Mouse (Mus musculus) hindbrain, embryonic 10.5 days (tissue): Measurements from ENCODE around the gene Cited1. TPM values are rescaled to one million over a fixed set of nuclear protein-coding genes. Genes with fewer than 3 reads are reported as not detected.
"Not testable (repeated sequence)": the region's sequence is repeated elsewhere in the genome, so short reads cannot be mapped to it uniquely, and the experiment has no call there.

Experiments used
- DNase-seq: peaks from one replicate; pipeline ENCODE4 v3.0.0-alpha.2; 2017; ENCODE audit warnings: low spot score
- H3K27ac ChIP-seq: fragments of 300-500 bp; sonication (generic); 2 replicates; pipeline ENCODE4 v1.5.1; 2016; ENCODE audit warnings: mild to moderate bottlenecking, moderate library complexity
- H3K27me3 ChIP-seq: fragments of 300-500 bp; sonication (generic); 2 replicates; pipeline ENCODE4 v1.6.1; 2016; ENCODE audit warnings: mild to moderate bottlenecking; ENCODE audit not compliant: poor library complexity, insufficient read depth, severe bottlenecking
- H3K36me3 ChIP-seq: fragments of 300-500 bp; sonication (generic); 2 replicates; pipeline ENCODE4 v1.6.1; 2016; ENCODE audit warnings: mild to moderate bottlenecking, moderate library complexity
- H3K4me1 ChIP-seq: fragments of 300-500 bp; sonication (generic); replicated peaks from 2 replicates; pipeline ENCODE4 v1.6.1; 2016; ENCODE audit warnings: mild to moderate bottlenecking
- H3K4me3 ChIP-seq: fragments of 300-500 bp; sonication (generic); 2 replicates; pipeline ENCODE4 v1.5.1; 2016; ENCODE audit warnings: mild to moderate bottlenecking, moderate library complexity
- H3K9me3 ChIP-seq: fragments of 300-500 bp; sonication (generic); 2 replicates; pipeline ENCODE4 v1.6.1; 2016; ENCODE audit warnings: mild to moderate bottlenecking, moderate library complexity
- WGBS: fragments of 180-500 bp; shearing (Covaris S2); methylation state at CpG from one replicate; pipeline ENCODE4 v1.1.7; 2016; 5-methylcytosine and 5-hydroxymethylcytosine counted together
- polyA plus RNA-seq: library from polyadenylated mRNA; unstranded; fragments of >200 nt; fragmentation: Nextera tagmentation; extraction: Ambion mirVana; gene quantifications from 2 replicates; pipeline ENCODE4 v1.2.1, GENCODE M21; 2016

Gene Cited1
- 16.1 and 20.6 TPM in 2 replicates for polyA plus RNA-seq

GRCm38 (mm10) chrX:102251937-102252860 is at the start of gene Cited1:
TSS of gene Cited1 (minus strand) at chrX:102252181.
- Histone ChIP-seq H3K9me3 (no peaks in the 10 kb centered on the region; the same call in 1 of the 2 replicates), H3K27me3 (peaks cover 81% of the 10 kb centered on the region), H3K4me3 (peak within 1 kb of the TSS; percentile 60), H3K36me3 (no peaks in the 10 kb centered on the region), H3K27ac (peak within 1 kb of the TSS; percentile 73), H3K4me1 (peaks cover 12% of the 10 kb centered on the region; the same call in 1 of the 2 replicates)
- DNase-seq, result peak; percentile 80
- 20% methylated on average over 44 of the region's 44 CpGs for WGBS

GRCm38 (mm10) chrX:102284889-102285288 is 32.9 kb upstream of the Cited1 start:
- Histone ChIP-seq H3K4me1 (no peaks in the 10 kb centered on the region), H3K27me3 (peaks cover 66% of the 10 kb centered on the region), H3K9me3 (no peaks in the 10 kb centered on the region), H3K36me3 (no peaks in the 10 kb centered on the region), H3K4me3 (no peak overlapping the region), H3K27ac (no peak overlapping the region)
- WGBS, result 61% methylated on average over 3 of the region's 3 CpGs
- no peak for DNase-seq

- Histone ChIP-seq H3K27ac (no peak overlapping the region), H3K4me3 (no peak overlapping the region), H3K27me3 (peaks cover 64% of the 10 kb centered on the region), H3K4me1 (no peaks in the 10 kb centered on the region), H3K36me3 (no peaks in the 10 kb centered on the region), H3K9me3 (no peaks in the 10 kb centered on the region)
- 85% methylated on average over 14 of the region's 14 CpGs for WGBS
- DNase-seq, result no peak
These were observed 10.8 kb upstream of the Cited1 start for GRCm38 (mm10) chrX:102262620-102263345.

- WGBS, result 89% methylated on average over 4 of the region's 4 CpGs
- no peaks in the 10 kb centered on the region for H3K9me3 ChIP-seq
- H3K4me1 ChIP-seq, result no peaks in the 10 kb centered on the region
- H3K27me3 ChIP-seq, result peaks cover 60% of the 10 kb centered on the region
- H3K36me3 ChIP-seq, result no peaks in the 10 kb centered on the region
- no peak overlapping the region for H3K27ac ChIP-seq
- H3K4me3 ChIP-seq, result no peak overlapping the region
- DNase-seq, result no peak
These were observed 7.8 kb upstream of the Cited1 start for GRCm38 (mm10) chrX:102259772-102260171.

- Histone ChIP-seq H3K4me3 (peak overlapping the region; percentile 35), H3K36me3 (no peaks in the 10 kb centered on the region), H3K27me3 (peaks cover 69% of the 10 kb centered on the region), H3K4me1 (peaks cover 12% of the 10 kb centered on the region; the same call in 1 of the 2 replicates), H3K27ac (no peak overlapping the region), H3K9me3 (no peaks in the 10 kb centered on the region; the same call in 1 of the 2 replicates)
- peak; percentile 60 for DNase-seq
- 13% methylated on average over 7 of the region's 7 CpGs for WGBS
These were observed 1.9 kb upstream of the Cited1 start for GRCm38 (mm10) chrX:102253892-102254291.

GRCm38 (mm10) chrX:102251221-102251936 is 602 bp downstream of the Cited1 start:
- Histone ChIP-seq H3K36me3 (no peaks in the 10 kb centered on the region), H3K27ac (peak overlapping the region; percentile 73), H3K4me1 (peaks cover 12% of the 10 kb centered on the region; the same call in 1 of the 2 replicates), H3K27me3 (peaks cover 89% of the 10 kb centered on the region), H3K4me3 (peak overlapping the region; percentile 60), H3K9me3 (no peaks in the 10 kb centered on the region; the same call in 1 of the 2 replicates)
- 18% methylated on average over 80 of the region's 80 CpGs for WGBS
- peak; percentile 59 for DNase-seq

- no peak for DNase-seq
- Histone ChIP-seq H3K4me1 (peaks cover 12% of the 10 kb centered on the region; the same call in 1 of the 2 replicates), H3K27ac (peak overlapping the region; percentile 73; the same call in 1 of the 2 replicates), H3K4me3 (peak overlapping the region; percentile 60), H3K36me3 (no peaks in the 10 kb centered on the region), H3K9me3 (no peaks in the 10 kb centered on the region; the same call in 1 of the 2 replicates), H3K27me3 (peaks cover 94% of the 10 kb centered on the region)
- 19% methylated on average over 24 of the region's 24 CpGs for WGBS
These were observed 1.1 kb downstream of the Cited1 start for GRCm38 (mm10) chrX:102250891-102251170.

- Histone ChIP-seq H3K27ac (peak overlapping the region; percentile 12; the same call in 1 of the 2 replicates), H3K36me3 (no peaks in the 10 kb centered on the region), H3K4me3 (peak overlapping the region; percentile 60), H3K27me3 (peaks cover 96% of the 10 kb centered on the region), H3K4me1 (peaks cover 12% of the 10 kb centered on the region; the same call in 1 of the 2 replicates), H3K9me3 (no peaks in the 10 kb centered on the region; the same call in 1 of the 2 replicates)
- peak; percentile 42 for DNase-seq
- 13% methylated on average over 66 of the region's 68 CpGs for WGBS
These were observed 1.7 kb downstream of the Cited1 start for GRCm38 (mm10) chrX:102250150-102250890.

- Histone ChIP-seq H3K9me3 (no peaks in the 10 kb centered on the region), H3K27me3 (peaks cover 52% of the 10 kb centered on the region), H3K27ac (no peak overlapping the region), H3K4me1 (no peaks in the 10 kb centered on the region), H3K4me3 (no peak overlapping the region), H3K36me3 (no peaks in the 10 kb centered on the region)
- no peak for DNase-seq
- 67% methylated on average over 2 of the region's 2 CpGs for WGBS
These were observed 7.6 kb downstream of the Cited1 start for GRCm38 (mm10) chrX:102244334-102244733.

GRCm38 (mm10) chrX:102219126-102219525 is 32.9 kb downstream of the Cited1 start:
- no peak overlapping the region for H3K4me3 ChIP-seq
- no peak overlapping the region for H3K27ac ChIP-seq
- no peaks in the 10 kb centered on the region for H3K36me3 ChIP-seq
- peak; percentile 37 for DNase-seq
- no peaks in the 10 kb centered on the region for H3K9me3 ChIP-seq
- H3K4me1 ChIP-seq, result no peaks in the 10 kb centered on the region
- H3K27me3 ChIP-seq, result no peaks in the 10 kb centered on the region
- 27% methylated on average over 1 of the region's 1 CpGs for WGBS

GRCm38 (mm10) chrX:102215356-102215755 is 36.6 kb downstream of the Cited1 start:
- WGBS, result 42% methylated on average over 9 of the region's 9 CpGs
- H3K27ac ChIP-seq, H3K36me3 ChIP-seq, H3K4me1 ChIP-seq, H3K27me3 ChIP-seq, H3K4me3 ChIP-seq, H3K9me3 ChIP-seq: not testable (repeated sequence)
- DNase-seq, result peak; percentile 23
